Comparison of ENCODE assay signal across 8 mouse cellular contexts in genomic region chr4:114843097-114843721, GRCm38 (mm10). TPM values are rescaled to one million over a fixed set of nuclear protein-coding genes. Genes with fewer than 3 reads are reported as not detected.
DNase-seq lines count a peak whose midpoint lies in the region; ATAC-seq and TF ChIP-seq lines count a peak whose summit lies in the region.
"Had no signal": no experiment of that assay in that cellular context is flagged by ENCODE, and none has a peak within 500 bp of the region (broad histone marks: within the 10 kb centered on the region; RNA-seq: fewer than 3 reads in every experiment).

No protein-coding gene starts in this region.

- H3K27ac ChIP-seq in forebrain, postnatal 0 days (ENCODE audit: low read depth, low read length), result no peak overlapping the region
- peak overlapping the region; percentile 62 for H3K27ac ChIP-seq in limb, embryonic 13.5 days

- peak; percentile 16 for DNase-seq in right cerebral cortex, postnatal 25 days
- DNase-seq in right cerebral cortex, adult 2 months (ENCODE audit: low spot score in 2 of 2), result no peak
- no peak for DNase-seq in forebrain, postnatal 0 days
- peak; percentile 49 for DNase-seq in retina, embryonic 14.5 days (ENCODE audit: low spot score)
- no peak for DNase-seq in cerebellum, adult 8-10 months
- no peak for DNase-seq in frontal cortex, postnatal 10 days (ENCODE audit: low spot score in 2 of 2)

- no peaks in the 10 kb centered on the region for H3K4me1 ChIP-seq in forebrain, postnatal 0 days (ENCODE audit: insufficient read depth)
- H3K4me1 ChIP-seq in limb, embryonic 13.5 days, result peaks cover 31% of the 10 kb centered on the region

- H3K9me3 ChIP-seq in forebrain, postnatal 0 days (ENCODE audit: low read length), result no peaks in the 10 kb centered on the region
- peaks cover 5% of the 10 kb centered on the region; the same call in 1 of the 2 replicates for H3K9me3 ChIP-seq in limb, embryonic 13.5 days

- peaks cover 27% of the 10 kb centered on the region; the same call in 1 of the 2 replicates for H3K27me3 ChIP-seq in forebrain, postnatal 0 days (ENCODE audit: insufficient read depth, low read length)
- peaks cover 81% of the 10 kb centered on the region for H3K27me3 ChIP-seq in limb, embryonic 13.5 days

- peak overlapping the region; percentile 65 for H3K4me2 ChIP-seq in forebrain, postnatal 0 days (ENCODE audit: low read depth)
- H3K4me2 ChIP-seq in limb, embryonic 13.5 days (replicated peaks), result peak overlapping the region; percentile 83

- WGBS in forebrain, postnatal 0 days, result 3% methylated on average over 51 of the region's 51 CpGs
- under 1% methylated on average over 51 of the region's 51 CpGs for WGBS in limb, embryonic 13.5 days

- H3K4me3 ChIP-seq in forebrain, postnatal 0 days (ENCODE audit: low read depth, low read length), result peak overlapping the region; percentile 40
- H3K4me3 ChIP-seq in limb, embryonic 13.5 days, result peak overlapping the region; percentile 42

- no peaks in the 10 kb centered on the region for H3K36me3 ChIP-seq in forebrain, postnatal 0 days (ENCODE audit: insufficient read depth)
- H3K36me3 ChIP-seq in limb, embryonic 13.5 days, result no peaks in the 10 kb centered on the region

- no peak for TF ChIP-seq CTCF in forebrain, postnatal 0 days (IDR thresholded peaks at IDR 0.05; ENCODE audit: low read depth)

- ATAC-seq in forebrain, postnatal 0 days, result peak; percentile 74
- peak; percentile 46 for ATAC-seq in limb, embryonic 13.5 days (ENCODE audit: low FRiP score, low read depth)

- peak overlapping the region; percentile 40 for H3K9ac ChIP-seq in forebrain, postnatal 0 days
- H3K9ac ChIP-seq in limb, embryonic 13.5 days, result peak overlapping the region; percentile 63

RNA-seq across cellular contexts. Expression of gene Gm12830, which starts 21.7 kb away (rescaled TPM):
- not detected in 2 replicates for total RNA-seq in forebrain, postnatal 0 days (2014; rRNA removed)
- not detected in 2 replicates for polyA plus RNA-seq in forebrain, postnatal 0 days (2015; fragmentation: Nextera tagmentation; extraction: Ambion mirVana)
- not detected in 2 replicates for polyA plus RNA-seq in limb, embryonic 13.5 days (2015; fragmentation: Nextera tagmentation; extraction: Ambion mirVana)
- polyA plus RNA-seq: brain, embryonic 14.5 days had no signal

Comparison
In these comparisons a context has a peak if more than half of its experiments do, and no peak if none do; other contexts are left out.
1. DNase-seq: peak in right cerebral cortex, postnatal 25 days (single experiment) and retina, embryonic 14.5 days (single experiment); none in right cerebral cortex, adult 2 months (0 of 2), forebrain, postnatal 0 days (single experiment), cerebellum, adult 8-10 months (single experiment) and frontal cortex, postnatal 10 days (0 of 2).